Mouse (Mus musculus) limb, embryonic 13.5 days (tissue): ENCODE data around the gene Raver2. TPM values are rescaled to one million over a fixed set of nuclear protein-coding genes. Genes with fewer than 3 reads are reported as not detected.

Experiments
- polyA plus RNA-seq: library from polyadenylated mRNA; unstranded; fragments of >200 nt; fragmentation: Nextera tagmentation; extraction: Ambion mirVana; gene quantifications from 2 replicates; pipeline ENCODE4 v1.2.1, GENCODE M21; 2015

Raver2 gene
- polyA plus RNA-seq, 1 experiment from 2014 or later, result 14.3 TPM

Other genes starting within 250 kb of the Raver2 start
- not detected in 2 replicates for gene Gm10577, start 48.3 kb upstream of the Raver2 start, polyA plus RNA-seq
- gene Jak1, start 196.3 kb downstream of the Raver2 start, polyA plus RNA-seq, result 77.2 and 88.0 TPM in 2 replicates